Mouse (Mus musculus) fibroblast of lung, adult 2 months (primary cell): ENCODE data around the gene Prss36.
A peak's percentile ranks its signal among the peaks of the same experiment; 100 is the strongest.

Source experiments
- DNase-seq: peaks from one replicate; pipeline ENCODE4 v3.0.0-alpha.2; 2011; ENCODE audit warnings: low read depth

Gene Prss36

DNA sequence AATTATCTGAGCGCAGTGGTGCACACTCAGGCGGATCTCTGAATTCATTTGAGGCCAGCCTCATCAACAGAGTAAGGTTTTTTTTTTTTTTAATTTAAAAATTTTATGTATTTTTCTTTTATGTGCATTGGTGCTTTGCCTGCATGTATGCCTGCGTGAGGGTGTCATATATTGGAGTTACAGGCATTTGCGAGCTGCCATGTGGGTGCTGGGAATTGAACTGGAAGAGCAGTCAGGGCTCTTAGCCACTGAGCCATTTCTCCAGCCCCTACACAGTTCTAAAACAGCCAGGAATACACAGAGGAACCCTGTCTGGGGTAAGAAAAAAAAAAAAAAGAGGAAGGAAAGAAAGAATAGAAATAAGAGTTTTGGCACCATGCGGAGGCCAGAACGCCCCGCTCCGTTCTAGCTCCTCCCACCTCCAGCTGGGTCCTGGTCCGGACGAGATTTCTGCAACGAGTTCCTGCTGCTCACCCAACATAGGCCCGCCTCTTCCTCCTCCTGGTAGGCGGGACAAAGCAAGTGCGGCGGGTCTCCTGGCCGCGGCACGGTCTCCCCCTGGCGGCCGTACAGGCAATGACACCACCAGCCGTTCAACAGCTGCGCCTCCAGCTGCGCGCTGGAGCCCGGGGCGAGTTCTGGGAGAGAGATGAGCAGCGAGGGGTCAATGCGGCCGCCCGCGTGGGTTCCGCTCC is 11.3 kb downstream of the Prss36 start:
- DNase-seq = peak; percentile 86

DNA sequence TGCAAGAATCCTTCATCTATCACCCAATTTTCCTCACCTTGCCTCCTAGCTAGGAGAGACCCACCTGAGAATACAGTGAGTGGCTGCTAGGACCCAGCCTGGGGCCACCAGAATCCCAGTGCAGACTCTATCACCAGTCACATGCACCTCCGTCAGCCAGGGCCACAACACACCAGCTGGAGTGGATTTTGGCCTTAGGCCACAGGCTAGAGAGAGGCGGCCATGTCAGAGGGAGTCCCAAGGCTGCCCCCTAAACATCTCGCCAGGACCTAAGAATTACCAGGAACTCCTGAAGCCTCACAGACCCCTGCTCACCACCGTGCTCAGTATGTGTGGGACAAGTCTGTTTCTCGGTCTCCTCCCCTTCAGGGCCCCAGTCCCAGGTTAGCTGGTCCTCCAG is 12.4 kb downstream of the Prss36 start:
- DNase-seq = no peak

DNA sequence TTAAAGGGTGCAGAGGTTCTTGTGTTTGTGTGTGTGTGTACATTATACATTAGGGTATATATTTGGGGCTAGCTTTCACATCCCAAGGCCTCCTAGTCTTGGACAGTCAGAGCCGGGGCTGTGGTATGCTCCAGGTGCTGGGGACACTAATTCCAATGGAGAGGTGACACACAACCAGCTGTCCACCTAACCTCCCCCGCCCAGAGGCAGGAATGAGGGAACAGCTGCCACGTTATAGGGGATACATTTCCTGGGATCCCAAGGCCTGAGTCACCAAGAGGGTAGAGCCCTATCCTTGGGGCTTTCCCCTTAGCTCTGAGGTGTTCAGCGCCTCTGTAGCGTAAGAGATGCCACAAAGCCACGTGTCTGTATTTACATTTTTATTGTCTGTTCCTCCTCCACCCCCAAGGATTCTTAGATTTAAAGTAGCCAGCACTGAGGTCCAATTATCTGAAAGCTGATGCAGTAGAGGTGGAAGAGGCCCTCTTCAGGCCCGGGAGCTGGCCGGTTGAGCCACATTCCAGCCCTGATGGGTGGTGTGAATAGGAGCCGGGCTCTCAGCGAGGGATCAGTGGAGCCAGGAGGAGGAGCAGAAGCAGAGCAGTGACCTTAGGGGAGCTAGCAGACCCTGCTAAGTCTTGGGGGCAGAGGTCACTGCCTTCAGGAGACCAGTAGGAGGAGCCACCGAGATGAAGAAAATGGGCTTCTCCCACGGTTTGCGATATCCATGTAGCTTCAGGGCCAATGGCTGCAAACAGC is 14.1 kb downstream of the Prss36 start:
- no peak for DNase-seq

DNA sequence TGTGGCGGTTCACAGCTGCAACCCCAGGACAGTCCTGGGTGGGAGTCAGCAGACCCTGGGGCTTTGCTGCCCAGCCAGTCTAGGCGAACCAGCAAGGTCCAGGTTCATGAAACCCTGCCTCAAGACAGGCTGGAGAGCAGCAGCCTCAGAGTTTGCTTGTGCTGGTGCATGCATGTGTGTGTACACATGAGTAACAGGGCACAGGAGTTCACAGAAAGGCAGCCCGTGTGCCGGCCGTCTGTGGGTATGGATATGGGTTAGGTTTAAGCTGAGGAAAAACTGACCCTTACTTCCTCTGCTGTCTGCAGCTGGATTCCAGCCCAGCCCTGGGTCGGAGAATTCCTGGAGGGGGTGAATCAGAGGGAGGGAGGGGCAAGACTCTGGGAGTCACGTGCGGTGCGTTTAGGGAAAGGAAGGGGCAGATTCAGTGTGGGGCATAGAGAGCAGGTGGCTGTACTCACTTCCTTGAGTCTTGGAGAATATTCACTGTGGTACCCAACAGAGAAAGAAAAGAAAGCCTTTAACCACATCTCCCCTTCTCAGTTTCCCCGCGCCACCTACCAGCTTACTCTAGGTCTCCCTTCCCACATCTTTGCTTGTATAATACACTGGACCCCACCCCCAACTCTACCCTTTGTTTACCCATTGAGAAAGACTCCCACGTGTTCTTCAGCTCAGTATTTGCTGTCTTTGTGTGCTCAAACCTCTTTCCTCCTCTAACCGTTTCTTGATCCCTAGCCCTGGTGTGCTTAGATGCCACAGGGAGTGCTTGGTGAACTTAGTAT is 15.0 kb downstream of the Prss36 start:
- DNase-seq = no peak

DNA sequence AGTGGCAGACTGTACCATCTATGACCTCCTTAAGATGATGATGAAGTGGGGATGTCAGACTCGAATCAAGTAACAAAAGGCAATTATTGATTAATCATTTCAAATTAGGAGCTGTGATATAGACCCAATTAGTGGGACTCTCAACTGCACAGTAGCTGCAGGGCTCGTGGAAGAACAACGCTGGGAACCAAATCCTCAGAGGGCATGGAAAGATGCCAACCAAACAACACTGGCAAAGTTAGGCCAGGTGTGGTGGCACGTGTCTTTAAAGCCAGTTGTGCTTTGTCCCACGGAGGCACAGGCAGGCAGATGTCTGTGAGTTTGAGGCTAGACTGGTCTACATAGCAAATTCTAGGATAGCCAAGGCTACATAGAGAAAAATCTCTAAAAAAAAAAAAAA is 15.9 kb downstream of the Prss36 start:
- no peak for DNase-seq

DNA sequence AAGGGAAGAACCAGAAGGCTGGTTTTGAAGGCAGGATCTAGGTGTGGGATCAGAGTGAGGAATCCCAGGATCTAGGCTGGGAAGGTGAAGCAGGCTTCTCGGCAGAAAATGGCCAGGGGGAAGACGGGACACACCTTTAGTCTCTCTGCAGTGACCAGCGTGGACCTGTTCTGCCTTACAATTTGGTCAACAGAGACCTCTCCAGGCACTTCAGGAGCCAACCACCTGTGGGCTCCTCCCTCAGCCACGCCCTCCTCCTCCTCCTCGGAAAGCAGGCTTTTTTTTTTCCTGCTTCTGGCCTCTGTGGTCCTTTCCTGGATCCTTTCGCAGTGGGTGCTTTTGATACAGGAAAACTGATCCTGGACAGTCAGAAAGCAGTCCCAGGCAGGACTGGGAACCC is 16.6 kb downstream of the Prss36 start, which contains the start of gene Prss8:
TSS of gene Prss8 (minus strand) at position 182 of the 400 bp plus-strand sequence.
- DNase-seq = no peak

DNA sequence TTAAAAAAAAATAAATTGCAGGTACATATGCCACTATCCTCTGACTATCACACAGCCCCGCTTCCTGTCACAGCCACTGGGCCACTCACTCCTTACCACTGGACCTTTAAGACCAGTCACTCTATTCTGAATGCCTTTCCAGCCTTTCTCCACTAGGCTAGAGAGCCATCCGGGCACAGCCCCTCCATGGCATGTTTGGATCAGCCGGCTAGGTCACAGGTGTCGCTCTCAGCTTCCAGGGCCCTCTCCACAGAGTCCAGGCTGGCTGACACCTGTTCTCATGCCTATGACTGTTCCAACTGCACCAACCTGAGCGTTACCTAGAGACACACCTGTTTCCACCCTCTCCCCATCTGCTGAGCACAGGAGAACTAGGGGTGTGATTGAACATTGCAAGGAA is 17.9 kb downstream of the Prss36 start:
- DNase-seq = no peak

DNA sequence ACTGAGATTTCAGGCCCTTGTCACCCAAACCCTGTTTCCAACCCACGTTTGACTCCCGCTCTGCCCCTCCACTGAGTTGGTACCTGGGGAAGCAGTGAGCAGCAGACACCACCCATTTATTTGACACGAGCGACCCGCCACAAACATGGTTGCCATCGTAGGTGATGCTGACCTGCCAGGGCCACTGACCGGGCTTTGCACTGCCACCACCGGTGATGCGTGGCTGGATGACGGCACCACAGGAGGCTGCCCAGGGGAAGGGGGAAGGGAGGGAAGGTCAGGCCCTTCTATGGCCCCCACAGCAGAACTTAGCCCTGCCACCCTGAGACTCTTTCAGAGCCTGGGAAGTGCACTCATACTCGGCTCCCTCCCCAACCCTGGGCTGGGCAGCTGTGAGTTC is 18.8 kb downstream of the Prss36 start:
- DNase-seq = no peak

DNA sequence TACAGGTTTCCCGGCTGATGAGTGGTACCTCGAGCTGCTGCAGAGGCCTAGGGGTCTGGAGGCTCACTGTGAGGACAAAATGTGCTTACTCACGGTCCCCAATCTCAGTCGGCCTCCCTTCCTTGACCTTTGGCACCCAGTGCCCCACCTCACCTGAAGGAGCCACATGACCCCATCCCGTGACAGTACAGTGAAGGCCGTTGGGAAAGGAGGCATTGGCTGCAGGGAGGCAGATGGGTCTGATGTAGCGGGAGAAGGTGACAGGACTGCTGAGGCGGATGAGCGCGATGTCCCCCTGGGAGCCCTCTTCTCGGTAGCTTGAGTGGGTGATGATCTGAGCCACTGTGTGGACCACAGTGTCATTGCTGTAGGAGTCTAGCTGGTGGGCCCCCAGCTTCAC is 19.7 kb downstream of the Prss36 start:
- DNase-seq = no peak

DNA sequence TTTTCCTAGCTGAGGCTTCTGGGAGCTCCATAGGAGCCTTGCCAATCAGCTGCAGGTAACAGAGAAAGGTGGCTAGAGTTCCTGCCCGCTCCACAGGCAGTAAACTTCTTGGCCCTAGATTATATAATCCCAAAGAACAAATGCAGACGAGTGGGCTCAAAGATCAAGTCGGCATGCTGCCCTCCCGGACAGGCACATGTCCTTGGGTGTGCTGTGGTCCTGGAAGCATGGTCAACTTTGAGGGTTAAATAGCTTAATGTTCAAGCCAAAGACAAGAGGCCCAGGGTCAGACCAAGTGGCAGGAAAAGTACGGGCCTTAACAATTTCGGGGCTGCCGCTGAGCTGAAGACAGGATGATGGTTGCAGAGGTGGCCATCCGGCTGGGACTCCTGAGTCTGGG is 20.5 kb downstream of the Prss36 start:
- DNase-seq = no peak

DNA sequence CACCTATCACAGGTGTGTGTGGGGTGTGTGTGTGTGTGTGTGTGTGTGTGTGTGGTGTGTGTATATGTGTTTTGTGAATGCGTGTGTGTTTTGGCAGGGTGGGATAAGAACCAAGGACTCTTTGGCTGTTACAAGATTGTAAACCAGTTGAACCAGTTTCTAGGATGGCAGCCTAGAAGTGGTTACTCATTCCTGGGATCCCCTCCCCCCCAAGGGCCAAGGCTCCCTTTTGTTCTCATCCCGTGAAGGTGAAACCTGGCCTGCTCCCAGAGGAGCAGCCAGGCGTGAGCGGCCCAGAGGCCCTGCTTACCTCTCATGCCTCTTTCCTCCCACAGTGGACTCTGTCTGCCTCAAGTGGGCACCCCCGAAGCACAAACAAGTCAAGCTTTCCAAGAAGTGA is 21.3 kb downstream of the Prss36 start:
- DNase-seq = no peak

DNA sequence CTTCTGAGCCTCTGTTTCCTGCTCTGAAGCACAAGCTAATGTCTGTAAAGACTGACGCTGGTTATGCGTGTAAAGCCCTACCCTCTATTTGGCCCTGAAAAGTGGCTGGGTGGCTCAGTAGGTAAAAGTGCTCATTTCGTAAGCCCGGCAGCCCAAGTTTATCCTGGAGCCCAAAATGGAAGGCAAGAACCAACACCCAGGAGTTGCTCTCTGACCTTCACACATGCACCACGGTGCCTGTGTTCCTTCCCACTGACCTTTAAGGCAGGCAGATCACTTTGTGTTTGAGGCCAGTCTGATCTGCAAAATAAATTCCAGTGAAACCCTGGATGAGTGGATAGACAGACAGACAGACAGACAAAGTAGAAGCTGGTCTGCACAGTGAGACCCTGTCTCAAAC is 22.8 kb downstream of the Prss36 start:
- no peak for DNase-seq

DNA sequence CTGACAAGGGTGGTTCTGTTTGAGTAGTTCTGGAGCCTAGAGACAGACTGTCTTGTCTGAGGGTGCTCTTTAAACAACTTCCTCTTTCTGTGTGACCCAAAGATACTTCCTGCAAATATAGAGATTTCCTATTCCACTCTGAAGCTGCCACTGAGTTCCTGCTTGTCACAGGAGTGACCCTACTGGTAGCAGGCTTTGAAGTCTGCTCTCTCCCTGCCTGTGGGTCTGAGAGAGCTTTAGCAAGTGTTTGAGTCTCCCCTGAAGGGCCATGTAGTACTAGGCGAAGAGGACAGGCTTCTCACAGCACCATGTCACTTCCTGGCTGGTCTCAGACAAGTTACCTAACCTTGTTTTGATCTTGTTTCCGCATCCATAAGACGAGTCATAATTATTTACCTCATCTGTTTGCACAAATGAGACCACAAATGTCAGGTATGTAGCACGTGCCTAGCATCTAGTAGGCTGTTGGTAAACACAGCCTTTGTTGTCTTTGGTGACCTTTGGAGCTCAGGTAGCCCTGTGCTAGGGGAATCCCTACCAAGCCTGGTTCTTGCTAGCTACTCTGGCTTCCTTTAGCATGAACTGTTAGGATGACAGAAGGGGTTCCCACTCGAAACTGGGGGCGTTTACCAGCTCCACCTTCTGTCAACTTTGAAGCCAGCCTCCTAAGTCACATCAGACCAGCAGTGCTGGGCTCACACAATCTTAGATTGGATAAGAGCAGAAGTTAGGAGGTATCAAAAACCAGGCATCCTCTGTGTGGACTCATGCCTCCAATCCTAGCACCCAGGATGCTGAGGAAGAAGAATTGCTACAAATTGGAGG is 23.9 kb downstream of the Prss36 start:
- no peak for DNase-seq

DNA sequence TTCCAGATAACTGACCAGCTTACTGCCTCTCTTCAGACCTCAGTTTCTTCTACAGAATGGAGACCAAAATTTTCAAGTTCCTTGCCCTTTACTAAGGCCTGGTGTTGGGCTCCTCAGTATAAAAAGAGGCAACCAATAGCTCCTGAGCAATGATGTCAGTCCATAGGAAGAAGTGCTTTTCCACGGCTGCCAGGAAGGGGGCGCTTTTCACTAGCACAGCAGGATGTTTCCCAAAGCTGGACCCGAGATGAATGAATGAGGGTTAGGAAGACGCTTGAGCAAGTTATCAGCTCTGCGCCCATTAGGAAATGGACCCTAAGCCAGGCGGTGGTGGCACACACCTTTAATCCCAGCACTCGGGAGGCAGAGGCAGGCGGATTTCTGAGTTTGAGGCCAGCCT is 25.0 kb downstream of the Prss36 start:
- no peak for DNase-seq

DNA sequence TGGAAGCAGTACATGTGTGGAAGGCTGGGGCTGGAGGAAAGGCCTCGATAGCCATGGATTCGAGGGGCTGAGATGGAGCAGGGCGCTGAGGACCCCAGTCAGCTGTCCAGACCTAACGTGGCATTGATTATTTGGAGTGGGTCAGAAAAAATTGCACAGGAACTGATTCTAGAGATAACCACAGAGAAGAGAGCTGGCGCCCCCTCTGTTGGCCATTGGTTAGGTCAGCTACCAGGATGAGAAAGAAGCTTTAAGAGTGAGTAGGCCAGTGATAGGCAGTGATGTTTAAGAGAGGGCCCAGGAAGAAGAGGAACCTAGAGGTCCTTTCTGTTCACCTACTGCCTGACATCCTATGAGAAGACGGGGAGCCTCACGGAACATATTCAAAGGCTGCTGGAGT is 27.2 kb downstream of the Prss36 start:
- no peak for DNase-seq

DNA sequence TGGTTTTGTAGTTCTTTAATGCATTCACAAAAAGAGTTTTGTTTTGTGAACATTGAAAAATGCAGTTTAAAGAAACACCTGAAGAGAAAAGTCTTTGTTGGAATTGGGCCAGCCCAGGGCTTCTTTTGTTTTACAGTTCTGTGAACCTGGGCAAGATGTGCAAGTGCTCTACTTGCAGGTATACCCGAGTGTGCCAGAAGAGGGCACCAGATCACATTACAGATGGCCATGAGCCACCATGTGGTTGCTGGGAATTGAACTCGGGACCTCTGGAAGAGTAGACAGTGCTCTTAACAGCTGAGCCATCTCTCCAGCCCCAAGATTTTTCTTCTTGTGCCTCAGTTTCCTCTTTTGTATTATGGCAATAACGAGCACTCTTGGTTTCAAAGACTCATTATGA is 28.3 kb downstream of the Prss36 start:
- no peak for DNase-seq

DNA sequence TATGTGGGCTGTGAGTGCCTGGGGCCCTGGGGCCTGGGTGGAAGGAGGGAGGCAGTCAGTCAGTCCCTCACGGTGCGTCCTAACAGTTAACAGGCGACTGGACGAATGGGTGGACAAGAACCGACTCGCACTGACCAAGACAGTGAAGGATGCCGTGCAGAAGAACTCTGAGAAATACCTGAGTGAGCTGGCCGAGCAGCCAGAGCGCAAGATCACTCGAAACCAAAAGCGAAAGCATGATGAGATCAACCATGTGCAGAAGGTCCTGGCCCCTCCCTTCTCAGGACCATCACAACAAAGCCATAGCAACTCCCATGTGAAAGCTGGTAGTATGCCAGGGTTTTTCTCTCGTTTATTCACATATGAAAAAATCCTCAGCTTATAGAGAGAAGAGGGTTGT is 31.2 kb downstream of the Prss36 start:
- DNase-seq = no peak

DNA sequence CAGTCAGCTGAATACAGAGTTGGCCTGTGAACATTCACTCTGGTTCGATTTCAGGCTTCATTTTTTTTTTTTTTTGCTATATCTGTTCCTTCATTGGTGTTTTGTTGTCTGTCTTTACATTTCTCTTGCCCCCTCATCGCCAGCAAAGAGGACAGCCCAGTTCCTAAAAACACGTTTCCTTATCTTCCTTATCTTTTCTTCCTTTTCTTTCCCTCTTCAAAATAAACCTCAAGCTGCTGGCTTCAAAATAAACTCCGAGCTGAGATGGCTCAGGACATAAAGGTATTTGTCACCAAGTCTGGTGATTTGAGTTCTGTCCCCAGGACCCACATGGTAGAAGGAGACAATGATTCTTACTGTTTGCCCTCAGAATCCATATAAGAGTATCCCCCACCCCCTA is 33.6 kb downstream of the Prss36 start:
- no peak for DNase-seq

DNA sequence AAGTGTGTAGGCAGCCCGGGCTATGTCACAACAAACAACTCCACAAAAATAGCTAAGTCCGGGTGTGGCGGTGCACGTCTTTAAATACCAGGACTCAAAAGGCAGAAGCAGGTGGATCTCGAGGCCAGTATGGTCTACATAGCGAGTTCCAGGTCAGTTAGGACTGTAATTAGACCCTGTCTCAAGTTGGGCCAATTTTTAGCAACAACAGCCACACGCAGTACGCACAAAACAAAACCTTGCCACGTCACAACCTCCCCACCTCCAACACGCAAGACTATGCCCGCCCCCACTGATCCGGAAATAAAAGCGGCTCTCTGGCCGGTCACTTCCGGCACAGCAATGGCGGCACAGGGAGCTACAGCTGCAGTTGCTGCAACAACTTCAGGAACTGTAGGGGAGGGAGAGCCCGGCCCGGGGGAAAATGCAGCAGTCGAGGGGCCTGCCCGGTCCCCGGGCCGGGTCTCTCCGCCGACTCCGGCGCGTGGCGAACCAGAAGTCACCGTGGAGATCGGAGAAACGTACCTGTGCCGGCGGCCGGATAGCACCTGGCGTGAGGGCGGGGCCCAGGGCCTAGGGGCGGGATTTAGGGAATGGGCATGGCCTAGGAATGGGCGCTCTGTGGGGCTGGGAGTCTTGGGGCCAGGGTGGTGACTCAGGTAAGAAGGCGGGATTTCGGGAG is 34.2 kb downstream of the Prss36 start, which contains the start of gene Kat8:
TSS of gene Kat8 (plus strand) at position 327 of the 682 bp plus-strand sequence.
- DNase-seq = peak; percentile 75

DNA sequence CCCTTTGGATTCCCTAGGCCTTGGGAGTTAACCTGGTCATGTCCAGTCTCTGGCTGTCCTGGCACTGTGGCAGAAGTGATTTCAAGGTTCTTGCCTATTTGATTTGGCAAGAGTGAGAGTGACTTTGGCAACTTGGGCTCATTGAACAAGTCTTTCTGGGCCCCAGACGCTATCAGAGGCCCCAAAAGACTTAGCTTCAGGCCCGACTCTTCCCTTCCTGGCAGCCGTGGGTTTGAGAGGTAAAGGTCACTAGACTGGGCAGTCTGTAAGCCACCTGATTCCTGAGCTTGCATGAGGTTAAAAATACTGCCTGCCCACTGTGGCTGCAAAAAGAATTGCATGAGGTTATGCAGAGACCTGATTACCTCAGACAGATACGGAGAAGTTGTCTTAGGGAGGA is 37.9 kb downstream of the Prss36 start:
- DNase-seq = no peak

DNA sequence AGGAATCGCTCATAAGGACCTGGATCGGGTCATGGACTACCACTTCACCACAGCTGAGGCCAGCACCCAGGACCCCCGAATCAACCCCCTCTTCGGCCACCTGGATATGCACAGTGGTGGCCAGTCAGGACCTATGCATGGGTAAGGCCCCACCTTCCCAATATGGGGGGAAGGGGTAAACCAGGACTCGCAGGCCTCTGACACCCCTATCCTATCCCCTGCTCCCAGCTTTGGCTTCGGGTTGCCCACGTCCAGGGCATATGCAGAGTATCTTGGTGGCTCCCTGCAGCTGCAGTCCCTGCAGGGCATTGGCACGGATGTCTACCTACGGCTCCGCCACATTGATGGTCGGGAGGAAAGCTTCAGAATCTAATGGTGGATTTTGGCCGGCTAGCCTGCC is 38.6 kb downstream of the Prss36 start:
- DNase-seq = no peak
